Mouse (Mus musculus): ENCODE data around the gene Gm45021. TPM values are rescaled to one million over a fixed set of nuclear protein-coding genes. Genes with fewer than 3 reads are reported as not detected.

Gene Gm45021
- total and polyA plus RNA-seq, 3 experiments = not detected

- H3K4me3 ChIP-seq (replicated peaks in 1 of 3; ENCODE audit: low read depth in 2 of 3, low read length in 2 of 3, poor library complexity in 1 of 3) = no peak overlapping the region
- peaks cover 13 to 81% of the 10 kb centered on the region in 2 experiments for H3K36me3 ChIP-seq (replicated peaks in 1 of 2; ENCODE audit: control insufficient read depth in 1 of 2, insufficient read depth in 1 of 2, low read length in 1 of 2)
- no peaks in the 10 kb centered on the region for H3K79me2 ChIP-seq (replicated peaks; ENCODE audit: control insufficient read depth, extremely low read depth, insufficient read depth, poor library complexity, severe bottlenecking)
- no peak overlapping the region for H3K4me2 ChIP-seq (ENCODE audit: insufficient read depth, low read depth, poor library complexity, severe bottlenecking)
- no peak overlapping the region for H3K27ac ChIP-seq (ENCODE audit: insufficient read depth, low read depth)
- no peak overlapping the region for H3K9ac ChIP-seq (ENCODE audit: insufficient read depth, low read depth)
- no peaks in the 10 kb centered on the region for H3K9me3 ChIP-seq (replicated peaks; ENCODE audit: low read length)
- dilution Hi-C loops (cut with MboI; ENCODE audit: extremely low pct_ligation_motif_present, extremely low pct_unique_long_range_greater_than_20kb, low sequenced_read_pairs) = no loop called here
- in situ Hi-C loops (cut with MboI; ENCODE audit: low pct_ligation_motif_present, low pct_unique_long_range_greater_than_20kb, low sequenced_read_pairs) = no loop called here
- TF ChIP-seq CTCF (conservative IDR thresholded peaks at IDR 0.05 in 1 of 2, IDR thresholded peaks at IDR 0.05 in 1 of 2; ENCODE audit: low read depth in 2 of 2, low read length in 2 of 2) (peak in 1 of 2 experiments; percentile 12; a peak in 1 of 4 replicates), BHLHE40 (IDR thresholded peaks at IDR 0.05; ENCODE audit: low read depth, low read length) (peak; percentile 65), MEF2A (IDR thresholded peaks at IDR 0.05; ENCODE audit: borderline replicate concordance, low read depth, low read length) (no peak), ETS1 (conservative IDR thresholded peaks at IDR 0.05; ENCODE audit: low read depth, low read length) (no peak), MXI1 (IDR thresholded peaks at IDR 0.05; ENCODE audit: low read depth, low read length) (no peak)
- no peaks in the 10 kb centered on the region for H3K27me3 ChIP-seq (replicated peaks)
- H3K4me1 ChIP-seq (ENCODE audit: control insufficient read depth in 1 of 2, insufficient read depth in 2 of 2) = peaks cover 0 to 12% of the 10 kb centered on the region in 2 experiments; a peak in 1 of 4 replicates
- DNase-seq (ENCODE audit: extremely low read depth) = no peak
These were observed 24.1 kb downstream of the Gm45021 start for GRCm38 (mm10) chr6:48613464-48613863.

- Histone ChIP-seq H3K4me3 (replicated peaks in 1 of 3; ENCODE audit: low read depth in 2 of 3, low read length in 2 of 3, poor library complexity in 1 of 3) (no peak overlapping the region), H3K9ac (ENCODE audit: insufficient read depth, low read depth) (no peak overlapping the region), H3K4me2 (ENCODE audit: insufficient read depth, low read depth, poor library complexity, severe bottlenecking) (no peak overlapping the region), H3K9me3 (replicated peaks; ENCODE audit: low read length) (no peaks in the 10 kb centered on the region), H3K4me1 (ENCODE audit: control insufficient read depth in 1 of 2, insufficient read depth in 2 of 2) (peaks cover 0 to 12% of the 10 kb centered on the region in 2 experiments; a peak in 1 of 4 replicates), H3K27me3 (replicated peaks) (no peaks in the 10 kb centered on the region), H3K36me3 (replicated peaks in 1 of 2; ENCODE audit: control insufficient read depth in 1 of 2, insufficient read depth in 1 of 2, low read length in 1 of 2) (peaks cover 22 to 82% of the 10 kb centered on the region in 2 experiments), H3K79me2 (replicated peaks; ENCODE audit: control insufficient read depth, extremely low read depth, insufficient read depth, poor library complexity, severe bottlenecking) (no peaks in the 10 kb centered on the region), H3K27ac (ENCODE audit: insufficient read depth, low read depth) (no peak overlapping the region)
- no peak for DNase-seq (ENCODE audit: extremely low read depth)
- in situ Hi-C loops (cut with MboI; ENCODE audit: low pct_ligation_motif_present, low pct_unique_long_range_greater_than_20kb, low sequenced_read_pairs) (loop anchor here (5.0 kb wide), 1 partner anchor 77 kb away; the partner anchor contains the start of gene Atp6v0e2), dilution Hi-C loops (cut with MboI; ENCODE audit: extremely low pct_ligation_motif_present, extremely low pct_unique_long_range_greater_than_20kb, low sequenced_read_pairs) (no loop called here)
- no peak for TF ChIP-seq TBP (conservative IDR thresholded peaks at IDR 0.05; ENCODE audit: low read depth, low read length)
- TF ChIP-seq NRF1 (IDR thresholded peaks at IDR 0.05; ENCODE audit: low read depth, low read length) = no peak
- TF ChIP-seq HCFC1 (IDR thresholded peaks at IDR 0.05; ENCODE audit: low read depth, low read length) = no peak
- TF ChIP-seq CHD1 (IDR thresholded peaks at IDR 0.05; ENCODE audit: low read depth, low read length) = no peak
- no peak for TF ChIP-seq JUND (conservative IDR thresholded peaks at IDR 0.05; ENCODE audit: low read depth, low read length)
- no peak for TF ChIP-seq MYC (IDR thresholded peaks at IDR 0.05; ENCODE audit: low read depth, low read length)
- TF ChIP-seq USF2 (conservative IDR thresholded peaks at IDR 0.05; ENCODE audit: low read depth, low read length) = no peak
- TF ChIP-seq BHLHE40 (IDR thresholded peaks at IDR 0.05; ENCODE audit: low read depth, low read length) = no peak
- TF ChIP-seq TCF12 (IDR thresholded peaks at IDR 0.05; ENCODE audit: low read depth, low read length) = no peak
- TF ChIP-seq SIN3A (IDR thresholded peaks at IDR 0.05; ENCODE audit: low read length) = no peak
- no peak for TF ChIP-seq MXI1 (IDR thresholded peaks at IDR 0.05; ENCODE audit: low read depth, low read length)
- TF ChIP-seq UBTF (IDR thresholded peaks at IDR 0.05; ENCODE audit: low read depth, low read length) = no peak
- no peak for TF ChIP-seq IRF4 (IDR thresholded peaks at IDR 0.05; ENCODE audit: low read depth, low read length)
- TF ChIP-seq SMC3 (IDR thresholded peaks at IDR 0.05; ENCODE audit: low read depth, low read length) = no peak
- TF ChIP-seq ZNF384 (IDR thresholded peaks at IDR 0.05; ENCODE audit: low read depth, low read length) = no peak
- TF ChIP-seq NELFE (IDR thresholded peaks at IDR 0.05; ENCODE audit: low read depth, low read length) = no peak
- no peak for TF ChIP-seq RCOR1 (conservative IDR thresholded peaks at IDR 0.05; ENCODE audit: low read depth, low read length)
- TF ChIP-seq EP300 (IDR thresholded peaks at IDR 0.05; ENCODE audit: low read length) = no peak
These were observed 25.3 kb downstream of the Gm45021 start for GRCm38 (mm10) chr6:48614756-48615155.
